Comparison of ENCODE assay signal across 9 mouse cellular contexts in genomic region chr17:45680391-45680980, GRCm38 (mm10). TPM values are rescaled to one million over a fixed set of nuclear protein-coding genes. Genes with fewer than 3 reads are reported as not detected.
DNase-seq lines count a peak whose midpoint lies in the region; ATAC-seq and TF ChIP-seq lines count a peak whose summit lies in the region.
"Had no signal": no experiment of that assay in that cellular context is flagged by ENCODE, and none has a peak within 500 bp of the region (broad histone marks: within the 10 kb centered on the region; RNA-seq: fewer than 3 reads in every experiment).

No protein-coding gene starts in this region.

- H3K9me3 ChIP-seq in embryonic facial prominence, embryonic 13.5 days: no peaks in the 10 kb centered on the region
- H3K9me3 ChIP-seq in heart, postnatal 0 days (replicated peaks; ENCODE audit: control insufficient read depth, low read length): no peaks in the 10 kb centered on the region
- H3K9me3 ChIP-seq in liver, embryonic 12.5 days (replicated peaks): no peaks in the 10 kb centered on the region

- H3K27ac ChIP-seq in embryonic facial prominence, embryonic 13.5 days: peak overlapping the region; percentile 85
- H3K27ac ChIP-seq in heart, postnatal 0 days (ENCODE audit: low read depth): peak overlapping the region; percentile 77
- peak overlapping the region; percentile 20 for H3K27ac ChIP-seq in liver, embryonic 12.5 days
- peak overlapping the region; percentile 74 for H3K27ac ChIP-seq in olfactory bulb, adult 2 months (ENCODE audit: insufficient read depth, low read depth, low read length)

- TF ChIP-seq POLR2A in olfactory bulb, adult 2 months (IDR thresholded peaks at IDR 0.05; ENCODE audit: insufficient read depth, low read depth, low read length): no peak

- peaks cover 33% of the 10 kb centered on the region for H3K36me3 ChIP-seq in embryonic facial prominence, embryonic 13.5 days
- H3K36me3 ChIP-seq in heart, postnatal 0 days (replicated peaks; ENCODE audit: control insufficient read depth, insufficient read depth, low read length): peaks cover 27% of the 10 kb centered on the region
- H3K36me3 ChIP-seq in liver, embryonic 12.5 days: peaks cover 32% of the 10 kb centered on the region

- no peaks in the 10 kb centered on the region for H3K27me3 ChIP-seq in embryonic facial prominence, embryonic 13.5 days
- no peaks in the 10 kb centered on the region for H3K27me3 ChIP-seq in heart, postnatal 0 days (ENCODE audit: control insufficient read depth, insufficient read depth, low read length)
- H3K27me3 ChIP-seq in liver, embryonic 12.5 days (replicated peaks): 0 out of 2 replicates have a peak, but pooled peaks cover 7% of the 10 kb centered on the region

- H3K9ac ChIP-seq in embryonic facial prominence, embryonic 13.5 days: peak overlapping the region; percentile 66
- peak overlapping the region; percentile 34 for H3K9ac ChIP-seq in heart, postnatal 0 days (replicated peaks; ENCODE audit: low read depth, low read length)
- peak overlapping the region; percentile 40; the same call in 1 of the 2 replicates for H3K9ac ChIP-seq in liver, embryonic 12.5 days

- H3K4me3 ChIP-seq in embryonic facial prominence, embryonic 13.5 days: peak overlapping the region; percentile 25
- H3K4me3 ChIP-seq in heart, postnatal 0 days (ENCODE audit: low read depth, low read length): peak overlapping the region; percentile 11
- no peak overlapping the region for H3K4me3 ChIP-seq in liver, embryonic 12.5 days
- H3K4me3 ChIP-seq in olfactory bulb, adult 2 months (ENCODE audit: insufficient read depth, low read depth, low read length): peak overlapping the region; percentile 41

- WGBS in embryonic facial prominence, embryonic 13.5 days: 48% methylated on average over 8 of the region's 8 CpGs
- 44% methylated on average over 8 of the region's 8 CpGs for WGBS in heart, postnatal 0 days
- WGBS in liver, embryonic 12.5 days (ENCODE audit: insufficient replicate concordance): 61% methylated on average over 8 of the region's 8 CpGs
- 40% methylated on average over 8 of the region's 8 CpGs for WGBS in olfactory bulb, adult 2 months

- no peak for DNase-seq in cerebellum, adult 9-10 months
- peak; percentile 85 for DNase-seq in heart, postnatal 0 days (ENCODE audit: low spot score)
- peak; percentile 55 to 81 for DNase-seq in kidney, postnatal 25 days
- DNase-seq in B cell, adult 2 months: no peak

- no peak for TF ChIP-seq EP300 in heart, postnatal 0 days (IDR thresholded peaks at IDR 0.05; ENCODE audit: low read depth)

- H3K4me2 ChIP-seq in embryonic facial prominence, embryonic 13.5 days: peak overlapping the region; percentile 55
- peak overlapping the region; percentile 42 for H3K4me2 ChIP-seq in heart, postnatal 0 days (ENCODE audit: low read depth, low read length)
- peak overlapping the region; percentile 24 for H3K4me2 ChIP-seq in liver, embryonic 12.5 days

- no peak for TF ChIP-seq CTCF in heart, postnatal 0 days (IDR thresholded peaks at IDR 0.05; ENCODE audit: low read depth)
- no peak for TF ChIP-seq CTCF in olfactory bulb, adult 2 months (IDR thresholded peaks at IDR 0.05; ENCODE audit: insufficient read depth, low read depth, low read length)

- peak; percentile 72 for ATAC-seq in cerebellum, adult (ENCODE audit: insufficient number of reproducible peaks, low FRiP score, low TSS enrichment)
- peak; percentile 43; the same call in 1 of the 2 replicates for ATAC-seq in embryonic facial prominence, embryonic 13.5 days (ENCODE audit: insufficient number of reproducible peaks, insufficient read depth, low FRiP score, low TSS enrichment, low read depth)
- peak; percentile 85 for ATAC-seq in heart, postnatal 0 days (ENCODE audit: insufficient read depth, low read depth)
- ATAC-seq in liver, embryonic 12.5 days: no peak

- H3K4me1 ChIP-seq in embryonic facial prominence, embryonic 13.5 days: peaks cover 27% of the 10 kb centered on the region
- H3K4me1 ChIP-seq in heart, postnatal 0 days (ENCODE audit: control insufficient read depth, insufficient read depth): peaks cover 6% of the 10 kb centered on the region
- H3K4me1 ChIP-seq in liver, embryonic 12.5 days: peaks cover 22% of the 10 kb centered on the region
- peaks cover 24% of the 10 kb centered on the region for H3K4me1 ChIP-seq in olfactory bulb, adult 2 months (ENCODE audit: control insufficient read depth, insufficient read depth, low read length)

RNA-seq across cellular contexts. Expression of gene Mrpl14, which starts 5.6 kb away (rescaled TPM):
- polyA plus RNA-seq in embryonic facial prominence, embryonic 13.5 days (2015; fragmentation: Nextera tagmentation; extraction: Ambion mirVana): 146 and 152 TPM in 2 replicates
- total RNA-seq in heart, postnatal 0 days (2014; rRNA removed; ENCODE audit: low replicate concordance): 34.7 and 98.0 TPM in 2 replicates
- polyA plus RNA-seq in heart, postnatal 0 days (2015; fragmentation: Nextera tagmentation; extraction: Ambion mirVana): 152 and 162 TPM in 2 replicates
- polyA plus RNA-seq in liver, embryonic 12.5 days (2016; fragmentation: Nextera tagmentation; extraction: Ambion mirVana): 148 and 151 TPM in 2 replicates
- not detected in 2 replicates for polyA plus RNA-seq in olfactory bulb, adult 2 months (2012; ENCODE audit: insufficient read depth, insufficient read length, low replicate concordance, missing spikeins)

RNA-seq across cellular contexts. Expression of gene Tmem63b, which starts 6.2 kb away (rescaled TPM):
- polyA plus RNA-seq in embryonic facial prominence, embryonic 13.5 days (2015; fragmentation: Nextera tagmentation; extraction: Ambion mirVana): 38.0 and 42.4 TPM in 2 replicates
- 79.1 and 81.5 TPM in 2 replicates for total RNA-seq in heart, postnatal 0 days (2014; rRNA removed; ENCODE audit: low replicate concordance)
- 45.9 and 53.2 TPM in 2 replicates for polyA plus RNA-seq in heart, postnatal 0 days (2015; fragmentation: Nextera tagmentation; extraction: Ambion mirVana)
- 12.9 and 13.7 TPM in 2 replicates for polyA plus RNA-seq in liver, embryonic 12.5 days (2016; fragmentation: Nextera tagmentation; extraction: Ambion mirVana)
- polyA plus RNA-seq in olfactory bulb, adult 2 months (2012; ENCODE audit: insufficient read depth, insufficient read length, low replicate concordance, missing spikeins): 179 TPM in 1 of 2 replicates, not detected in the other

RNA-seq across cellular contexts. Expression of gene Capn11, which starts 21.4 kb away (rescaled TPM):
- polyA plus RNA-seq in embryonic facial prominence, embryonic 13.5 days (2015; fragmentation: Nextera tagmentation; extraction: Ambion mirVana): 0.63 and 0.84 TPM in 2 replicates
- 0.43 and 0.76 TPM in 2 replicates for total RNA-seq in heart, postnatal 0 days (2014; rRNA removed; ENCODE audit: low replicate concordance)
- not detected in 2 replicates for polyA plus RNA-seq in heart, postnatal 0 days (2015; fragmentation: Nextera tagmentation; extraction: Ambion mirVana)
- polyA plus RNA-seq in liver, embryonic 12.5 days (2016; fragmentation: Nextera tagmentation; extraction: Ambion mirVana): 0.38 and 0.39 TPM in 2 replicates
- not detected in 2 replicates for polyA plus RNA-seq in olfactory bulb, adult 2 months (2012; ENCODE audit: insufficient read depth, insufficient read length, low replicate concordance, missing spikeins)

RNA-seq across cellular contexts. Expression of gene 1600014C23Rik, which starts 53.2 kb away (rescaled TPM):
- polyA plus RNA-seq in embryonic facial prominence, embryonic 13.5 days (2015; fragmentation: Nextera tagmentation; extraction: Ambion mirVana): not detected in 2 replicates
- total RNA-seq in heart, postnatal 0 days (2014; rRNA removed; ENCODE audit: low replicate concordance): not detected in 2 replicates
- polyA plus RNA-seq in heart, postnatal 0 days (2015; fragmentation: Nextera tagmentation; extraction: Ambion mirVana): 0.25 TPM in 1 of 2 replicates, not detected in the other
- not detected in 2 replicates for polyA plus RNA-seq in liver, embryonic 12.5 days (2016; fragmentation: Nextera tagmentation; extraction: Ambion mirVana)
- polyA plus RNA-seq in olfactory bulb, adult 2 months (2012; ENCODE audit: insufficient read depth, insufficient read length, low replicate concordance, missing spikeins): not detected in 2 replicates
- total RNA-seq: hematopoietic stem cell, adult 5-6 weeks had no signal

Comparison
In these comparisons a context has a peak if more than half of its experiments do, and no peak if none do; other contexts are left out.
1. DNase-seq: peak in heart, postnatal 0 days (single experiment) and kidney, postnatal 25 days (2 of 2); none in cerebellum, adult 9-10 months (single experiment) and B cell, adult 2 months (0 of 2).
2. H3K27ac ChIP-seq: peak in every context shown above with its lines; median percentile 85 in embryonic facial prominence, embryonic 13.5 days; 77 in heart, postnatal 0 days; 74 in olfactory bulb, adult 2 months; 20 in liver, embryonic 12.5 days.
3. RNA of gene Mrpl14, which starts 5.6 kb away (polyA plus RNA-seq): 152 to 162 TPM in heart, postnatal 0 days, 146 to 152 TPM in embryonic facial prominence, embryonic 13.5 days and 148 to 151 TPM in liver, embryonic 12.5 days; not detected in olfactory bulb, adult 2 months; every median in the first group is over 100 times any median in the second.
4. Peak in every context shown above with its lines, with median percentiles within 50 percentile points of each other: H3K4me2 ChIP-seq and H3K9ac ChIP-seq.